Mouse (Mus musculus) myocyte (in vitro differentiated cells): ENCODE measurements around the gene Olfr818. TPM values are rescaled to one million over a fixed set of nuclear protein-coding genes. Genes with fewer than 3 reads are reported as not detected.
"Not testable (repeated sequence)": the region's sequence is repeated elsewhere in the genome, so short reads cannot be mapped to it uniquely, and the experiment has no call there.

Experiments used
- H3K27me3 ChIP-seq: one replicate; pipeline ENCODE4 v1.6.1; 2011; ENCODE audit not compliant: control insufficient read depth, insufficient read depth, insufficient read length
- H3K36me3 ChIP-seq: one replicate; pipeline ENCODE4 v1.6.1; 2011; ENCODE audit not compliant: control insufficient read depth, insufficient read depth
- H3K4me2 ChIP-seq: one replicate; pipeline ENCODE4 v1.6.1; 2011; ENCODE audit warnings: low read depth, control low read depth
- H3K4me3 ChIP-seq: one replicate; pipeline ENCODE4 v1.5.1; 2011; ENCODE audit warnings: mild to moderate bottlenecking, control low read depth, moderate library complexity
- H3K79me2 ChIP-seq: one replicate; pipeline ENCODE4 v1.6.1; 2011; ENCODE audit not compliant: control insufficient read depth, insufficient read depth
- H3ac ChIP-seq: one replicate; pipeline ENCODE4 v1.6.1; 2011; ENCODE audit not compliant: control insufficient read depth, insufficient read length
- CEBPB ChIP-seq: IDR thresholded peaks from 2 replicates; pipeline ENCODE4 v1.6.1; 2011; ENCODE audit warnings: mild to moderate bottlenecking, moderate library complexity; ENCODE audit not compliant: poor library complexity, insufficient read depth, severe bottlenecking
- E2F4 ChIP-seq: IDR thresholded peaks from one replicate; pipeline ENCODE4 v1.6.1; 2011; ENCODE audit warnings: mild to moderate bottlenecking, control low read depth, moderate library complexity; ENCODE audit not compliant: insufficient read depth
- MAX ChIP-seq: IDR thresholded peaks from one replicate; pipeline ENCODE4 v1.6.1; 2011; ENCODE audit warnings: low read depth, mild to moderate bottlenecking, control low read depth
- MYOD1 ChIP-seq, 3 experiments: IDR thresholded peaks; one replicate each; pipeline ENCODE4 v1.6.1; 2011; ENCODE audit warnings: control low read depth in 2 of 3, low read depth in 2 of 3, mild to moderate bottlenecking in 2 of 3, moderate library complexity in 1 of 3; ENCODE audit not compliant: insufficient read length in 2 of 3, control insufficient read depth in 1 of 3
- MYOG ChIP-seq, 3 experiments: IDR thresholded peaks; one replicate each; pipeline ENCODE4 v1.6.1; 2011; ENCODE audit warnings: control low read depth in 2 of 3, low read depth in 2 of 3, mild to moderate bottlenecking in 2 of 3; ENCODE audit not compliant: insufficient read length in 2 of 3, control insufficient read depth in 1 of 3, insufficient read depth in 1 of 3
- POLR2A ChIP-seq: IDR thresholded peaks from one replicate; pipeline ENCODE4 v1.6.1; 2011; ENCODE audit warnings: low read depth, mild to moderate bottlenecking, control low read depth, moderate library complexity; ENCODE audit not compliant: insufficient read length
- POLR2AphosphoS2 ChIP-seq: IDR thresholded peaks from one replicate; pipeline ENCODE4 v1.6.1; 2011; ENCODE audit warnings: low read depth, control low read depth; ENCODE audit not compliant: insufficient read length
- REST ChIP-seq: IDR thresholded peaks from one replicate; pipeline ENCODE4 v1.6.1; 2011; ENCODE audit warnings: mild to moderate bottlenecking, control low read depth, moderate library complexity; ENCODE audit not compliant: insufficient read depth, insufficient read length
- SRF ChIP-seq: IDR thresholded peaks from one replicate; pipeline ENCODE4 v1.6.1; 2011; ENCODE audit warnings: low read depth; ENCODE audit not compliant: control insufficient read depth, insufficient read length
- TCF12 ChIP-seq: IDR thresholded peaks from one replicate; pipeline ENCODE4 v1.6.1; 2011; ENCODE audit warnings: mild to moderate bottlenecking, control low read depth; ENCODE audit not compliant: poor library complexity, insufficient read depth, severe bottlenecking
- TCF3 ChIP-seq: IDR thresholded peaks from one replicate; pipeline ENCODE4 v1.6.1; 2011; ENCODE audit warnings: low read depth, control low read depth; ENCODE audit not compliant: insufficient read length
- USF1 ChIP-seq: IDR thresholded peaks from one replicate; pipeline ENCODE4 v1.6.1; 2011; ENCODE audit warnings: low read depth, mild to moderate bottlenecking, control low read depth, moderate library complexity
- polyA plus RNA-seq: library from polyadenylated mRNA; unstranded; fragments of >200 nt; fragmentation: generic; extraction: Trizol; gene quantifications from one replicate; pipeline ENCODE4 v1.2.1, GENCODE M21; 2012; ENCODE audit warnings: missing spikeins

Gene Olfr818
- polyA plus RNA-seq, 1 experiment, result not detected

GRCm38 (mm10) chr10:129915497-129915896, 33.4 kb downstream of the Olfr818 start, which contains the start of gene Olfr816:
TSS of gene Olfr816 (minus strand) at chr10:129915597.
- Histone ChIP-seq H3K36me3 (no peaks in the 10 kb centered on the region), H3K4me2 (no peak within 1 kb of the TSS), H3K79me2 (no peaks in the 10 kb centered on the region), H3K4me3 (no peak within 1 kb of the TSS), H3ac (no peak within 1 kb of the TSS), H3K27me3 (no peaks in the 10 kb centered on the region)
- TF ChIP-seq TCF12 (no peak), TCF3 (no peak), POLR2AphosphoS2 (no peak), POLR2A (no peak), MYOG (IDR thresholded peaks at IDR 0.05; ENCODE audit: control insufficient read depth in 1 of 3, insufficient read depth in 1 of 3, insufficient read length in 2 of 3, low read depth in 2 of 3) (no peak), SRF (no peak), E2F4 (no peak), USF1 (no peak), REST (no peak), CEBPB (no peak), MYOD1 (IDR thresholded peaks at IDR 0.05; ENCODE audit: control insufficient read depth in 1 of 3, insufficient read length in 2 of 3, low read depth in 2 of 3) (no peak), MAX (no peak)

GRCm38 (mm10) chr10:129905767-129906166, 43.1 kb downstream of the Olfr818 start, which contains the start of gene Olfr815:
TSS of gene Olfr815 (minus strand) at chr10:129905867.
- H3ac ChIP-seq, H3K36me3 ChIP-seq, H3K4me3 ChIP-seq, H3K79me2 ChIP-seq, H3K4me2 ChIP-seq, H3K27me3 ChIP-seq: not testable (repeated sequence)

Other genes starting within 250 kb of the Olfr818 start
- not detected for gene Olfr804, start 245.9 kb downstream of the Olfr818 start, polyA plus RNA-seq
- 0.08 TPM for gene Olfr805, start 219.7 kb downstream of the Olfr818 start, polyA plus RNA-seq
- not detected for gene Olfr806, start 207.2 kb downstream of the Olfr818 start, polyA plus RNA-seq
- not detected for gene Olfr807, start 191.3 kb downstream of the Olfr818 start, polyA plus RNA-seq
- gene Olfr808, start 183.6 kb downstream of the Olfr818 start, polyA plus RNA-seq, result not detected
- not detected for gene Olfr809, start 174.5 kb downstream of the Olfr818 start, polyA plus RNA-seq
- gene Olfr810, start 154.2 kb downstream of the Olfr818 start, polyA plus RNA-seq, result 0.04 TPM
- gene Olfr811, start 144.7 kb downstream of the Olfr818 start, polyA plus RNA-seq, result not detected
- not detected for gene Olfr812, start 103.0 kb downstream of the Olfr818 start, polyA plus RNA-seq
- not detected for gene Olfr813, start 93.7 kb downstream of the Olfr818 start, polyA plus RNA-seq
- gene Olfr814, start 69.2 kb downstream of the Olfr818 start, polyA plus RNA-seq, result not detected
- gene Olfr815, start 43.2 kb downstream of the Olfr818 start, polyA plus RNA-seq, result not detected
- not detected for gene Olfr816, start 33.5 kb downstream of the Olfr818 start, polyA plus RNA-seq
- gene Olfr819, start 18.2 kb upstream of the Olfr818 start, polyA plus RNA-seq, result not detected
- gene Olfr247, start 27.0 kb upstream of the Olfr818 start, polyA plus RNA-seq, result not detected
- not detected for gene Gm10310, start 36.0 kb upstream of the Olfr818 start, polyA plus RNA-seq
- gene Olfr820, start 63.5 kb upstream of the Olfr818 start, polyA plus RNA-seq, result not detected
- gene Olfr821, start 81.2 kb upstream of the Olfr818 start, polyA plus RNA-seq, result not detected
- not detected for gene Olfr822, start 122.1 kb upstream of the Olfr818 start, polyA plus RNA-seq
- not detected for gene Olfr823, start 166.3 kb upstream of the Olfr818 start, polyA plus RNA-seq
- not detected for gene Olfr824, start 180.9 kb upstream of the Olfr818 start, polyA plus RNA-seq
- not detected for gene Olfr825, start 217.7 kb upstream of the Olfr818 start, polyA plus RNA-seq
- gene Olfr826, start 235.1 kb upstream of the Olfr818 start, polyA plus RNA-seq, result not detected